Mouse (Mus musculus) layer of hippocampus, postnatal 25 days (tissue): ENCODE results near the gene Gabrg3. TPM values are rescaled to one million over a fixed set of nuclear protein-coding genes. Genes with fewer than 3 reads are reported as not detected.

Experiments used
- DNase-seq, 2 experiments: peaks; one replicate each; pipeline ENCODE4 v3.0.0; 2022; ENCODE audit warnings: mixed read lengths in 2 of 2, low spot score in 1 of 2; ENCODE audit errors: extremely low spot score in 1 of 2
- total RNA-seq, 2 experiments: library from RNA; stranded (reverse); gene quantifications; 2 replicates each; pipeline ENCODE4 v1.2.3; 2021

Gene Gabrg3
- total RNA-seq, 2 experiments from 2014 or later: 14.1 to 17.8 TPM

- DNase-seq: no peak
Measured at GRCm38 (mm10) chr7:56767796-56768195, 619.2 kb downstream of the Gabrg3 start.

- DNase-seq: peak in 1 of 2 experiments; percentile 9
Measured at GRCm38 (mm10) chr7:56765612-56766445, 621.2 kb downstream of the Gabrg3 start.

GRCm38 (mm10) chr7:56729225-56729624 is 657.8 kb downstream of the Gabrg3 start:
- DNase-seq: no peak

Other genes with a start within 250 kb of the Gabrg3 start
- gene Gabrb3, start 32.5 kb upstream of the Gabrg3 start, total RNA-seq: 100 to 1,000 TPM; 258 to 310 TPM
- 100 to 1,000 TPM; 183 to 203 TPM for gene Gabra5, start 122.9 kb upstream of the Gabrg3 start, total RNA-seq